Mouse (Mus musculus): ENCODE results near the gene Isyna1. TPM values are rescaled to one million over a fixed set of nuclear protein-coding genes. Genes with fewer than 3 reads are reported as not detected.
A peak's percentile ranks its signal among the peaks of the same experiment; 100 is the strongest.

Isyna1 gene
- total RNA-seq, 2 experiments from 2014 or later: 51.5 to 74.1 TPM

- no peak for ATAC-seq (replicated peaks; ENCODE audit: low FRiP score, low TSS enrichment, poor library complexity, severe bottlenecking)
Measured at GRCm38 (mm10) chr8:70599507-70600290, 5.5 kb downstream of the Isyna1 start.

- no peak for ATAC-seq (replicated peaks; ENCODE audit: low FRiP score, low TSS enrichment, poor library complexity, severe bottlenecking)
Measured at GRCm38 (mm10) chr8:70600473-70601270, 6.5 kb downstream of the Isyna1 start.

- peak; percentile 58 for ATAC-seq (replicated peaks; ENCODE audit: low FRiP score, low TSS enrichment, poor library complexity, severe bottlenecking)
Measured at GRCm38 (mm10) chr8:70601271-70601649, 7.1 kb downstream of the Isyna1 start.

GRCm38 (mm10) chr8:70602139-70602811 lies 8.1 kb downstream of the Isyna1 start:
- ATAC-seq (replicated peaks; ENCODE audit: low FRiP score, low TSS enrichment, poor library complexity, severe bottlenecking): no peak

DNA sequence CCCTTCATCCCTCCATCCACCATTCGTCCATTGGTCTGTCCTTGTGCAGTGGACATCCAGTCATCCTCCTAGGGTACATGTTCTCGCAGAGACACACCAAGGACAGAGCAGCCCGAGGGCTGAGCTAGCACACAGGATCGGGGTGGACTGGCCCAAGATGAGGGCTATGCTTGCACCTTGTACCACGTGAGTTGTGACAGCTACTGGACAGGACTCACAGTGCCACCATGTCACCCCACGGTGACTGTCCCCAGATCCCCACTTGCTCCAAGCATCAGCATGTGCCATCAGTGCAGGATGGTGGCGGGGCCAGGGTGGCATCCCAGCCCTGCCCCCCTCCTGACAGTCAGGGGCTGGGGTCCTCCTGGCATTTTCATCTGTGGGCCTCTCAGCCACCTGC lies 10.4 kb downstream of the Isyna1 start:
- no peak for ATAC-seq (replicated peaks; ENCODE audit: low FRiP score, low TSS enrichment, poor library complexity, severe bottlenecking)

DNA sequence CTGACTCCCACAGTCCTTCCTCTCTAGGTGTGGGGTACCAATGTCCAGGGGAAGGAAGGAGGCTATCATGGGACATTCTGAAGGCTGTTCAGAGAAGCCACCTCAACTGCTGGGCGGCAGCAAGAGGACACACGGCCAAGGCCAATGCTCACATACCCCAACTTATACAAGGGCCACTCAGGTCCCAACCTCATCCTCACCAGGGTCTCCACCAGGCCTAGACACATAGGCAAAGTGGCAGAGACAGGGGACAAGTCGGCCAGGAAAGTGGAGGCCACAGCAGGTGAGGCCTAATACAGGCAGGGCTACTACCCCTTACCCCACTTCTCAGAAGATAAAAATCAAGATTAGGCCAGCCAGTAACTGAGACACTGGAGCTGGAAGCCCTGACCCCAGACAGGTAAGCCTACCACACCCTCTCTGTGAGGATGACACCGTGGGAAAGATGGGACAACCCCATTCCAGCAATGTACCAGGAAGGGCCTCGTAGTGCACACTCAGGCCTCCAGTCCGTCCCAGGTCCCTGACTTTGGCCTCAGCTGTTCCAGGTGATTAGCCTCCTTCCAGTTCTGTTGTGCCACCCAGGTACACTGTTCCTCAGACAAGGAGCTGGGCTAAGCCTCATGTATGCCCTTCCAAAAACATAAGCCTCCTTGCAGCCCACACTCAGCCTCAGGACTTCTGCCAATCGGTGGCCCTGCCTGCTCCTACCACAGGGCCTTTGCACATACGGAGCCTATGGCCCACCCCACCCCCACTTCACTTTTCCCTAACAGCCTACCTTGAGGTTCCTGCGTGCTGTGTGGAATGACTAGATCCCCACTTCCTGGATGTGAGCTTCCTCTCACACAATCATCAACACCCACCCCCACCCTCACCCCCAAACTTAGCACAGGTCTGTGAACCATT lies 12.0 kb downstream of the Isyna1 start:
- no peak for ATAC-seq (replicated peaks; ENCODE audit: low FRiP score, low TSS enrichment, poor library complexity, severe bottlenecking)

DNA sequence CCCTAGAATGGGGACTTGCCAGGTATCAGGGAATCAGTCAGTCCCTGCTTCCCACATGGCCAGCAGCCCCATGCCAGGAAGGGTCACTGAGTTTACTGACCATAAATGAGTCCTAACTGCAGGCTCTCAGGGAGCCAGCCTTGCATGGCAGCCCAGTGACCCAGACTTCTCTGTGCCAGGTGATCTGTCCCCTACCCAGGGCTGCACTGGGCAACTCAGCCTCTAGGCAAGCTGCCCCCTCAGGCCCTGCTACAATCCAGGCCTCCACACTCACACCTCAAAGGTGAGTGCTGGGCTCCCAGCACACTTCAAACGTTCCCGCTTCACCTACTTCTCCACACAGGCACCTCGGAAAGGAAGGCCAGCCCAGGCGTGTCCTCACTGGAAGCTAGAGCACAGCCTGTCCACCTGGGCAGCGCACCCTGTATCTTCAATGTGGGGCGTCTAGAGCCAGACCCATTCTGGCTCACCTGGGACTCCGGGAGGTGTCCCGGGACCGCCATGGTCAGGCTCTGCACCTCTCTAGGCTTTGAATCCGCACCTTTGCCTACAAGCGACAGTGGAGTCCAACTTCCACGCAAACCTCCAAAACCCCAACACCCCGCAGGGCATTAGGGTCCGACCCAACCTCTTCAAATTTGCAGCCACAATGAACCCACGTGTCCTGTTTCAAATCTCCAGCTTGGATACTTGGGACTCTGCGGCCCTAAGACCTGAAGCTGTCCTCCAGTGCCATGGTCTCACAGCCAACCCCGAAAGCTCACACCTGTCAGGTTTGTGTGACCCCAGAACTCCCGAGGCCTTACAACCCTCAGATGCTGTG lies 12.8 kb downstream of the Isyna1 start:
- no peak for ATAC-seq (replicated peaks; ENCODE audit: low FRiP score, low TSS enrichment, poor library complexity, severe bottlenecking)

GRCm38 (mm10) chr8:70607603-70607897 lies 13.4 kb downstream of the Isyna1 start:
- ATAC-seq (replicated peaks; ENCODE audit: low FRiP score, low TSS enrichment, poor library complexity, severe bottlenecking): no peak

DNA sequence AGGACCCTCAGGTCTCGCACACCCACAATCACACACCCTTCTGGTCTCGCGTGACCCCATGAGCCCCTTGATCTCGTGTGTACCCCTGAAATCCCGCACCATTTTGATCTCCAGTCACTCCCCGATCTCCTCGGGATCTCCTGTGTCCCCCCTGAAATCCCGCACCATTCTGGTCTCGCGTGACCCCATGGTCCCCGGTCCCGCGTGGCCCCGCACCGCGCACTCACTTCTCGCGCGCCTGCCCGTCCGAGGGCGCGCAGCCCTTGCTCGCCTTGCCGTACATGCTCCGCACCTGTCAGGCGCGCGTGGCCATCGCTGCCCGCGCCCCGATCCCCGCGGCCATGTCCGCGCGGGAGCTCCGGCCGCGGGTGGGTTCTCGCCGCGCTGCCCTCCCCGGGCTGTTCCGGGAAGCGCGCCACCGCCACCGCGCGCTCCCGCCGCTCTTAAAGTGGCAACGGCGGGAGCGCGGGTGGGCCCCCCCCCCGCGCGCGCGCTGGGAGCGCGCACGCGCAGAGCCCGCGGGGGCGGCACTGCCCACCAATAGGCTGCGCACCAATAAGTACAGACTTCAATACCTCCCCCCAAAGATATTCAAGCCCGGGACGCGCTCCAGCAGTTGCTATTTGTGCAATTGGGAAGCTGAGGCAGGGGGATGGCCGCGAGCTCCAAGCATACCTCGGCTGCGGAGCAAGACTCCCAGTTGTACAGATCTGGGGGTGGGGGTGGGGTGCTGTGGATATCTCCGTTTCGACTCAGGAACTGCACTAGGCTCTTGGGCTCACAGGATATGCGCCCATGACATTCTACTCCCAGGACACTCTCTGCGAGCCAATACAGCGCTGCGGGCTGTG lies 13.9 kb downstream of the Isyna1 start:
- 0 out of 2 replicates have a peak, but pooled peaks have one; percentile 2 for ATAC-seq (replicated peaks; ENCODE audit: low FRiP score, low TSS enrichment, poor library complexity, severe bottlenecking)

GRCm38 (mm10) chr8:70608749-70609367 lies 14.7 kb downstream of the Isyna1 start, which contains the start of gene Ssbp4:
Ssbp4 (minus strand) TSS chr8:70608872.
- no peak for ATAC-seq (replicated peaks; ENCODE audit: low FRiP score, low TSS enrichment, poor library complexity, severe bottlenecking)

GRCm38 (mm10) chr8:70609368-70609848 lies 15.2 kb downstream of the Isyna1 start:
- no peak for ATAC-seq (replicated peaks; ENCODE audit: low FRiP score, low TSS enrichment, poor library complexity, severe bottlenecking)

GRCm38 (mm10) chr8:70609849-70610795 lies 15.9 kb downstream of the Isyna1 start:
- peak; percentile 36 for ATAC-seq (replicated peaks; ENCODE audit: low FRiP score, low TSS enrichment, poor library complexity, severe bottlenecking)

DNA sequence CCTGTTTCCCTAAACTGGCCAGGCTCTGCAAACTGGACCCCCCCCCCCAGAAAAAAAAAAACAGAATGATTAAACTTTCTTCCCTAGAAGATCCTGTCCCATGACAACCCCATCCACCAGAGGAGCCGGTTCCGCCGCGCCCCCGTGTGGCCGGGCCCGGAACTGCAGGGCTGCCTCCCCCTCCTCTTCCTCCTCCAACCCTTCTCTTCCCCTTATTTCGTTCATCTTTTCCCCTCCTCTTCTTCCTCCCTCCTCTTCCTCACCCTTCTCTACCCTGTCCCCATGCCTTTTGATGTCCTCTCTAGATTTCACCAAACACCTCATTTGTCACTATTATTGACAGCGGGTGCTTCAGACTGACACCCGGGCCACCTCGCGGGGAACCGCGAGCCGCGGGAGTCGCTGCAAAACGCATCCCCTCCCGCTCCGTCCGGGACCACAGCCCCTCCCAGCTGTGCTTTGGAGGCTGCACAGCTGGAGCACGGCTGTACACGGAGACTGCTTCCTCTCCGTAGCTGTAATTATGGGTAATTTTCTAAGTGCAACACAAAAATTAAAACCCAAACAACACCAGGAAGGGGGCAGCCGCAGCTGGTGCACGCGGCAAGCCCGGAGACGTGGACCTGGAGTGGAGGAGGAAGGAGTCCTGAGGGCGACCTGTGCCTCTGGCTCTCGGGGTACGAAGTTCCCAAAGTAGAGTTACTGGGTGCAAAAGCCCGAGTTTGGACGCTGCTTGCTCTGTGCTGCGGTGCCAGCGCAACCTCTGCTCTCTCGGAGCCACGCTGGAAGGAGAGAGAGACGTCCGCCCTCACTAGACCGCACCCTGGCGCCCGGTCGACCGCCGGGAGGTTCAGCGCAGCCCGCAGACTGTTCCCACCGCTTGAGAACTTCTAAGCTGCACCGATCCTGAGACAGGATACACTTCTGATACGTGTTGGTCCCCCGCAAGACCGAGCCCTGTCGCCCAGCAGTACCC lies 16.9 kb downstream of the Isyna1 start:
- ATAC-seq (replicated peaks; ENCODE audit: low FRiP score, low TSS enrichment, poor library complexity, severe bottlenecking): peak; percentile 26

GRCm38 (mm10) chr8:70611849-70612248 lies 17.7 kb downstream of the Isyna1 start:
- ATAC-seq (replicated peaks; ENCODE audit: low FRiP score, low TSS enrichment, poor library complexity, severe bottlenecking): peak; percentile 48

DNA sequence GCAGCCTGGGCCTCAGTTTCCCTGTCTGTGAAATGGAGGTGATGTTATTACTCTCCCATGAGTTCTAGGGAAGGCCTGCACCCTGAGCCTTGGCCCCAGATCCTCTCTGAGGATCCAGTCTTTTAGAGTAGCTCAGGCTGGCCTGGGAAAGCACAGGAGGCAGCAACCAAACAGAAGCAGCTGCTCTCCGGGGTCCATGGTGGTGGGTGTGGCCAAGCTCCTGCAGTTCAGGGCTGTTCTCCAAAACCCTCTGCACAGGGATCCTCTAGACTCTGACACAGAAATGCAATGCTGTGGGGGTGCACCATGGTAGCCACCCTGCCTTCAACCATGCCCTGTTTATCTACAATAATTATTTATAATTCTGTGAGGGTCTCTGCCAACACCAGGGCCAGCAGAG lies 19.6 kb downstream of the Isyna1 start:
- no peak for ATAC-seq (replicated peaks; ENCODE audit: low FRiP score, low TSS enrichment, poor library complexity, severe bottlenecking)
